Mouse (Mus musculus) heart, embryonic 14.5 days (tissue): ENCODE data around the gene Elovl6. TPM values are rescaled to one million over a fixed set of nuclear protein-coding genes. Genes with fewer than 3 reads are reported as not detected.

ENCODE experiments used
- ATAC-seq: fragments of 200-750 bp; cut with Nextera tagmentation; 2 replicates; pipeline ENCODE4 v1.8.0; 2017; ENCODE audit warnings: low read depth, moderate TSS enrichment; ENCODE audit not compliant: insufficient number of reproducible peaks, insufficient read depth, low FRiP score
- H3K27ac ChIP-seq, 2 experiments: fragments of 200-500 bp in 1 of 2; fragments of 300-500 bp in 1 of 2; sonication (generic) in 1 of 2; replicated peaks in 1 of 2; 2 replicates each; pipeline ENCODE4 v1.5.1; 2012 to 2014; ENCODE audit warnings: low read depth in 2 of 2, low read length in 2 of 2, control low read depth in 1 of 2, mild to moderate bottlenecking in 1 of 2, mixed read lengths in 1 of 2; ENCODE audit not compliant: control insufficient read depth in 1 of 2, insufficient read depth in 1 of 2
- H3K27me3 ChIP-seq: fragments of 300-500 bp; sonication (generic); 2 replicates; pipeline ENCODE4 v1.6.1; 2014; ENCODE audit warnings: mild to moderate bottlenecking, low read length, control low read depth; ENCODE audit not compliant: control insufficient read depth, insufficient read depth
- H3K36me3 ChIP-seq: fragments of 300-500 bp; sonication (generic); 2 replicates; pipeline ENCODE4 v1.6.1; 2014; ENCODE audit warnings: mild to moderate bottlenecking, control low read depth, low read length, mixed read lengths; ENCODE audit not compliant: control insufficient read depth, insufficient read depth
- H3K4me1 ChIP-seq, 2 experiments: fragments of 200-500 bp in 1 of 2; fragments of 300-500 bp in 1 of 2; sonication (generic) in 1 of 2; 2 replicates each; pipeline ENCODE4 v1.6.1; 2012 to 2014; ENCODE audit warnings: low read length in 2 of 2, control low read depth in 1 of 2, mixed read lengths in 1 of 2; ENCODE audit not compliant: control insufficient read depth in 2 of 2, insufficient read depth in 2 of 2
- H3K4me2 ChIP-seq: fragments of 300-500 bp; sonication (generic); 2 replicates; pipeline ENCODE4 v1.6.1; 2014; ENCODE audit warnings: mild to moderate bottlenecking, low read length
- H3K4me3 ChIP-seq, 2 experiments: fragments of 200-500 bp in 1 of 2; fragments of 300-500 bp in 1 of 2; sonication (generic) in 1 of 2; 2 replicates each; pipeline ENCODE4 v1.5.1; 2012 to 2014; ENCODE audit warnings: low read length in 2 of 2, mild to moderate bottlenecking in 2 of 2, control low read depth in 1 of 2, low read depth in 1 of 2, moderate library complexity in 1 of 2; ENCODE audit not compliant: control insufficient read depth in 1 of 2, insufficient read depth in 1 of 2
- H3K9ac ChIP-seq: fragments of 300-500 bp; sonication (generic); 2 replicates; pipeline ENCODE4 v1.6.1; 2014; ENCODE audit warnings: mild to moderate bottlenecking, low read length
- H3K9me3 ChIP-seq: fragments of 300-500 bp; sonication (generic); 2 replicates; pipeline ENCODE4 v1.6.1; 2016; ENCODE audit warnings: low read length, control low read depth; ENCODE audit not compliant: control insufficient read depth
- WGBS: fragments of 180-500 bp; shearing (Covaris S2); extraction: QIAGEN DNeasy Blood & Tissue Kit; methylation state at CpG from one replicate; pipeline ENCODE4 v1.1.7; 2014; 5-methylcytosine and 5-hydroxymethylcytosine counted together
- polyA plus RNA-seq: library from polyadenylated mRNA; unstranded; fragments of >200 nt; fragmentation: Nextera tagmentation; extraction: Ambion mirVana; gene quantifications from 2 replicates; pipeline ENCODE4 v1.2.1, GENCODE M21; 2014

The Elovl6 gene
- polyA plus RNA-seq, 1 experiment from 2014 or later = 9.8 TPM

DNA sequence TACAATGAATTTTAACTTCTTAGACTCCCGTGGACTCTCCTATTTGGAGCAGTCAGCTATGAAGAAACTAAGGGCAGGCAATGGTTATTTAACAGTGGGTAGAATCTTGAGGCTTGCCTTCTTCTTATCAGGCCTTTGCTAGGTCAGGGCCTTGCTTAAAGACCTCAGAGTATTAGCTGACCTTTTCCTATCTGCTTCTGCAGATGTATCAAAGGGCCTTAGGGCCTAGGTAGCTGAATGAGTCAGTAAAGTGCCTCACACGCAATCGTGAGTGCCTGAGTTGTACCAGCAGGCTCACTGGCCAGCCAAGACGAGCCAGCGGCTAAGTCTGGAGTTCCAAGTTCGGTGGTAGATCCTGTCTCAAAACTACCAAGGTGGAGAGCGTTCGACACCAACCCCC, 33.3 kb downstream of the Elovl6 start:
- peak overlapping the region; percentile 14 to 26; a peak in 1 of 4 replicates for H3K27ac ChIP-seq

DNA sequence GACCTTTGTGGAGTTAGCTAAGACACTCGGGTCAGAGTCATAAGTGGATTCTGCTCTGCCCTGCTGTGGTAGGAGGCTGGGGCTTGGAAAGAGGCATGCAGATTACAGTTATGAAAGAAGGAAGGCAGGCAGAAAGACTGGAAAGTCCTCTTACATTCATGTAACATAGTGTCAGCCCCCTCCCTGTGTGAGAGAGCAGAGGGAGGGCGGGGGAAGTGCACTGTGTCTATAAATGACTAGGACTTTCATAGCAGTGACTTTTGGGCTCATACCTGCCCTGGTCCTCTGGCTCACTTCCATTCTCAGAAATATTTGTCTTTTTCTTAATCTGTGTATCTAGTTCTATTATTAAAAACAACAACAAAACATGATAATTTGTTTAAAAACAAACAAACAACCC, 33.9 kb downstream of the Elovl6 start:
- H3K27ac ChIP-seq = peak overlapping the region in 1 of 2 experiments; percentile 14; a peak in 1 of 4 replicates
- 48% methylated on average over 2 of the region's 2 CpGs for WGBS
- no peaks in the 10 kb centered on the region for H3K27me3 ChIP-seq
- no peaks in the 10 kb centered on the region for H3K36me3 ChIP-seq
- H3K4me3 ChIP-seq = no peak overlapping the region
- H3K4me1 ChIP-seq = peaks cover 12 to 21% of the 10 kb centered on the region in 2 experiments
- no peak overlapping the region for H3K9ac ChIP-seq
- no peaks in the 10 kb centered on the region for H3K9me3 ChIP-seq
- ATAC-seq = no peak
- H3K4me2 ChIP-seq = no peak overlapping the region

More for the DNA sequence above, 33.3 kb downstream of the Elovl6 start:
- no peak for ATAC-seq
- Histone ChIP-seq H3K9ac (no peak overlapping the region), H3K4me2 (no peak overlapping the region), H3K4me1 (peaks cover 12 to 21% of the 10 kb centered on the region in 2 experiments), H3K4me3 (no peak overlapping the region), H3K27me3 (no peaks in the 10 kb centered on the region), H3K9me3 (no peaks in the 10 kb centered on the region), H3K36me3 (no peaks in the 10 kb centered on the region)
- WGBS = 69% methylated on average over 8 of the region's 8 CpGs

DNA sequence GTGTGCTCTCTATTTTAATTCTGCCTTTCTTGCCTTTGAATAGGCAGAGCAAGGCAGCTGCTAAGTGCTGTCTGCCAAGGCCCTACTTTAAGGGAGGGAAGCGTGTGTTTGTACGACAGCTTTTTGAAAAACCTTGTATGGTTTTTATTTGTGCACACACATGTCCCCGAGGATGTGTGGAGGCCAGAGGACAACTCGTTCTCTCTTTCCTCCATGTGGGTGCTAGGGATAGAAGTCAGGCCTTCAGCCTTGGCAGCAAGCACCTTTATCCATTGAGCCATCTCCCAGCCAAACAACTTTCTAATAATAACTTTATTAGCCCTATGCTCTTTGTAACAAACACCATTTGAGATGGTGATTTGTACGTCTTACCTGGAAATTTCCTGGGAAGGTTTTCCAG, 34.7 kb downstream of the Elovl6 start:
- 67% methylated on average over 5 of the region's 5 CpGs for WGBS
- H3K9me3 ChIP-seq = no peaks in the 10 kb centered on the region
- no peak overlapping the region for H3K27ac ChIP-seq
- ATAC-seq = no peak
- no peak overlapping the region for H3K4me2 ChIP-seq
- H3K27me3 ChIP-seq = no peaks in the 10 kb centered on the region
- H3K4me1 ChIP-seq = peaks cover 12 to 21% of the 10 kb centered on the region in 2 experiments
- H3K9ac ChIP-seq = no peak overlapping the region
- no peaks in the 10 kb centered on the region for H3K36me3 ChIP-seq
- no peak overlapping the region for H3K4me3 ChIP-seq

- Histone ChIP-seq H3K4me3 (no peak overlapping the region), H3K27ac (peak overlapping the region; percentile 71 to 73), H3K4me2 (no peak overlapping the region), H3K9ac (no peak overlapping the region), H3K4me1 (peaks cover 15 to 25% of the 10 kb centered on the region in 2 experiments), H3K9me3 (no peaks in the 10 kb centered on the region), H3K27me3 (no peaks in the 10 kb centered on the region), H3K36me3 (no peaks in the 10 kb centered on the region)
- no peak for ATAC-seq
- WGBS = 33% methylated on average over 7 of the region's 7 CpGs
Observed at GRCm38 (mm10) chr3:129568506-129568905, 36.4 kb downstream of the Elovl6 start.

GRCm38 (mm10) chr3:129570989-129571388, 38.8 kb downstream of the Elovl6 start:
- Histone ChIP-seq H3K4me2 (no peak overlapping the region), H3K4me1 (peaks cover 11 to 24% of the 10 kb centered on the region in 2 experiments), H3K4me3 (no peak overlapping the region), H3K9me3 (no peaks in the 10 kb centered on the region), H3K27ac (no peak overlapping the region), H3K36me3 (no peaks in the 10 kb centered on the region), H3K9ac (no peak overlapping the region), H3K27me3 (no peaks in the 10 kb centered on the region)
- ATAC-seq = no peak
- WGBS = 89% methylated on average over 8 of the region's 8 CpGs

- no peak for ATAC-seq
- Histone ChIP-seq H3K4me1 (peaks cover 11 to 17% of the 10 kb centered on the region in 2 experiments), H3K27ac (no peak overlapping the region), H3K27me3 (no peaks in the 10 kb centered on the region), H3K9me3 (no peaks in the 10 kb centered on the region), H3K9ac (no peak overlapping the region), H3K36me3 (no peaks in the 10 kb centered on the region), H3K4me3 (no peak overlapping the region), H3K4me2 (no peak overlapping the region)
- WGBS = 90% methylated on average over 5 of the region's 5 CpGs
Observed at GRCm38 (mm10) chr3:129571642-129572041, 39.5 kb downstream of the Elovl6 start.

DNA sequence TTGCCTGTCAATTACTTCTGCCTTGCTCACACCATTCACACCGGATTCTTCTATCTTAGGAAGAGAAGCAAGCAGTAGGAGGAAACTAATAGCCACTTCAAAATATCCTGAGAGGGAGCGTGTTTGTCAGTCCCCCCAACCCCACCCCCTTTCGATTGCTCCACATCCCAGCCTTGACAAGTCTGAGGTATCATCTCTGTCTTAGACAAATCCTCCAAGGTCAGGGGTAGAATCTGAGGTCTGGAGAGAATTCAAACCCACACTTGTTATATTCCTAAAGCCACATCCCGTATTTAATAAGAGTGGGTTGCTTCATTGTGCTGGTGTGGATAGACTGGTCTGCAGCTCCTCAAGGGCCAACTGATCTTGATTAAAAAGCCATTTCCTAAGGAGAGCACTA, 40.8 kb downstream of the Elovl6 start:
- H3K9ac ChIP-seq = no peak overlapping the region
- H3K4me2 ChIP-seq = no peak overlapping the region
- H3K4me1 ChIP-seq = peaks cover 11 to 12% of the 10 kb centered on the region in 2 experiments; a peak in 3 of 4 replicates
- no peak for ATAC-seq
- WGBS = 79% methylated on average over 4 of the region's 4 CpGs
- no peaks in the 10 kb centered on the region for H3K27me3 ChIP-seq
- H3K4me3 ChIP-seq = no peak overlapping the region
- H3K27ac ChIP-seq = no peak overlapping the region
- H3K9me3 ChIP-seq = no peaks in the 10 kb centered on the region
- no peaks in the 10 kb centered on the region for H3K36me3 ChIP-seq

- H3K4me3 ChIP-seq = no peak overlapping the region
- H3K9me3 ChIP-seq = no peaks in the 10 kb centered on the region
- ATAC-seq = no peak
- H3K4me1 ChIP-seq = peaks cover 7 to 8% of the 10 kb centered on the region in 2 experiments
- no peak overlapping the region for H3K9ac ChIP-seq
- no peak overlapping the region for H3K27ac ChIP-seq
- no peak overlapping the region for H3K4me2 ChIP-seq
- no peaks in the 10 kb centered on the region for H3K36me3 ChIP-seq
- WGBS = 51% methylated on average over 4 of the region's 4 CpGs
- no peaks in the 10 kb centered on the region for H3K27me3 ChIP-seq
Observed at GRCm38 (mm10) chr3:129573609-129574008, 41.5 kb downstream of the Elovl6 start.
